Mouse (Mus musculus): ENCODE data around the gene Cmss1. TPM values are rescaled to one million over a fixed set of nuclear protein-coding genes. Genes with fewer than 3 reads are reported as not detected.

Cmss1 gene
- polyA plus RNA-seq, 1 experiment from 2014 or later, result 40.5 TPM

GRCm38 (mm10) chr16:57554886-57555400 lies 51.7 kb downstream of the Cmss1 start:
- no peak overlapping the region for H3K9ac ChIP-seq
- no peak for ATAC-seq (ENCODE audit: low FRiP score)
- H3K27ac ChIP-seq, result no peak overlapping the region
- H3K9me3 ChIP-seq (replicated peaks), result no peaks in the 10 kb centered on the region
- no peak overlapping the region for H3K4me2 ChIP-seq (replicated peaks)
- WGBS, result 61% methylated on average over 6 of the region's 6 CpGs
- H3K27me3 ChIP-seq, result no peaks in the 10 kb centered on the region
- no peaks in the 10 kb centered on the region for H3K4me1 ChIP-seq
- no peaks in the 10 kb centered on the region for H3K36me3 ChIP-seq
- no peak overlapping the region for H3K4me3 ChIP-seq

GRCm38 (mm10) chr16:57553235-57553634 lies 53.4 kb downstream of the Cmss1 start:
- Histone ChIP-seq H3K4me2 (replicated peaks) (no peak overlapping the region), H3K4me1 (peaks cover 2% of the 10 kb centered on the region; the same call in 1 of the 2 replicates), H3K9ac (no peak overlapping the region), H3K9me3 (replicated peaks) (no peaks in the 10 kb centered on the region), H3K27me3 (no peaks in the 10 kb centered on the region), H3K36me3 (no peaks in the 10 kb centered on the region), H3K4me3 (no peak overlapping the region), H3K27ac (no peak overlapping the region)
- no peak for ATAC-seq (ENCODE audit: low FRiP score)

DNA sequence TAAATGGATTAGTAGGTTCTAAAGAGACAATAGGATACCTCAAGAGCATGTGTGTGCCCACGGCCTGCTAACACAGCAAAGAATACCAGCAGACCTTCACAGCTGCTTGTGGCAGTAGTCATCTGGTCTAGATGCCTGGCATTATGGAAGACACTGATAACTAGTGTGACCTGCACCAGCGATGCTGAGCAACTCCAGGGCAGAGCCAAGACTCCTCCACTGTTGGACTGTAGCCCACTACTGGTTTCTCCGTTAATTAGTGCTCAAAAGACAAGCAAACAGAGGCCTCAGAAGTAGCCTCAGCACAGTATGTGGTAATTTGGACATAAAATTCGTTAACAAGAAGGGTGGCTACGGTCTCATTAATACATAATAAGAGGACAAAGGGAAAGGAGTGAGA lies 54.0 kb downstream of the Cmss1 start:
- Histone ChIP-seq H3K4me3 (no peak overlapping the region), H3K27me3 (no peaks in the 10 kb centered on the region), H3K4me1 (peaks cover 2% of the 10 kb centered on the region; the same call in 1 of the 2 replicates), H3K27ac (no peak overlapping the region), H3K4me2 (replicated peaks) (no peak overlapping the region), H3K9ac (no peak overlapping the region), H3K9me3 (replicated peaks) (no peaks in the 10 kb centered on the region), H3K36me3 (no peaks in the 10 kb centered on the region)
- ATAC-seq (ENCODE audit: low FRiP score), result no peak
- WGBS, result 82% methylated on average over 5 of the region's 5 CpGs

- H3K27ac ChIP-seq, result no peak overlapping the region
- 78% methylated on average over 2 of the region's 2 CpGs for WGBS
- ATAC-seq (ENCODE audit: low FRiP score), result no peak
- H3K9me3 ChIP-seq (replicated peaks), result no peaks in the 10 kb centered on the region
- no peaks in the 10 kb centered on the region for H3K27me3 ChIP-seq
- H3K4me2 ChIP-seq (replicated peaks), result no peak overlapping the region
- peaks cover 2% of the 10 kb centered on the region; the same call in 1 of the 2 replicates for H3K4me1 ChIP-seq
- no peaks in the 10 kb centered on the region for H3K36me3 ChIP-seq
- no peak overlapping the region for H3K9ac ChIP-seq
- no peak overlapping the region for H3K4me3 ChIP-seq
These were observed 55.0 kb downstream of the Cmss1 start for GRCm38 (mm10) chr16:57551617-57552016.

DNA sequence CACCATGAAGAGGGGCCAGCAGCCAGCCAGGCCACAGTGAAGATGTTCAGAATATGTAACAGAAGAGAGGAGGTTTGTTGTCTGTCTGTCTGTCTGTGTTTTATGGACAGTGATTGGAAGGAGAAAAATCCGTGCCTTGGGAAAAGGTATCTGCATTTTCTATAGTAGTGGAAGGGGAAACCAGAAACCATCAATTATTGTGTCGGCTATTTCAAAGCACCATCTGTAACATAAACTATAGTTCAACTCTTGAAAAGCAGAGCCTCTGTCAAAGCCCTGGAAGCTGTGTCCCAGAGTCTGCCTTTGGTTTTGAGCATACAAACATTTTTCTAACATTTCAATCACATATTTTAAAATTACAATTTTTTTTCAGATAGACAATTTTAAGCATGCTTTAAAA lies 55.8 kb downstream of the Cmss1 start:
- H3K9ac ChIP-seq, result no peak overlapping the region
- no peaks in the 10 kb centered on the region for H3K9me3 ChIP-seq (replicated peaks)
- no peaks in the 10 kb centered on the region for H3K27me3 ChIP-seq
- H3K4me3 ChIP-seq, result no peak overlapping the region
- no peak for ATAC-seq (ENCODE audit: low FRiP score)
- no peaks in the 10 kb centered on the region for H3K36me3 ChIP-seq
- H3K27ac ChIP-seq, result no peak overlapping the region
- H3K4me1 ChIP-seq, result peaks cover 2% of the 10 kb centered on the region; the same call in 1 of the 2 replicates
- WGBS, result 22% methylated on average over 2 of the region's 2 CpGs
- 0 out of 2 replicates have a peak overlapping the region, but pooled peaks have one; percentile 8 for H3K4me2 ChIP-seq (replicated peaks)

- WGBS, result 61% methylated on average over 3 of the region's 3 CpGs
These were observed 56.6 kb downstream of the Cmss1 start for GRCm38 (mm10) chr16:57550088-57550487.

GRCm38 (mm10) chr16:57549061-57550037 lies 57.3 kb downstream of the Cmss1 start:
- Histone ChIP-seq H3K9ac (peak overlapping the region; percentile 68), H3K36me3 (no peaks in the 10 kb centered on the region), H3K4me2 (replicated peaks) (peak overlapping the region; percentile 87), H3K27me3 (no peaks in the 10 kb centered on the region), H3K4me1 (peaks cover 2% of the 10 kb centered on the region; the same call in 1 of the 2 replicates), H3K27ac (no peak overlapping the region), H3K4me3 (peak overlapping the region; percentile 68), H3K9me3 (replicated peaks) (no peaks in the 10 kb centered on the region)
- ATAC-seq (ENCODE audit: low FRiP score), result peak; percentile 99
- WGBS, result 2% methylated on average over 64 of the region's 64 CpGs

More at GRCm38 (mm10) chr16:57550088-57550487, 56.6 kb downstream of the Cmss1 start:
- H3K27ac ChIP-seq, result no peak overlapping the region
- no peak for ATAC-seq (ENCODE audit: low FRiP score)
- no peak overlapping the region for H3K4me3 ChIP-seq
- no peaks in the 10 kb centered on the region for H3K27me3 ChIP-seq
- H3K9me3 ChIP-seq (replicated peaks), result no peaks in the 10 kb centered on the region
- H3K4me2 ChIP-seq (replicated peaks), result peak overlapping the region; percentile 87; the same call in 1 of the 2 replicates
- H3K36me3 ChIP-seq, result no peaks in the 10 kb centered on the region
- H3K4me1 ChIP-seq, result peaks cover 2% of the 10 kb centered on the region; the same call in 1 of the 2 replicates
- no peak overlapping the region for H3K9ac ChIP-seq

DNA sequence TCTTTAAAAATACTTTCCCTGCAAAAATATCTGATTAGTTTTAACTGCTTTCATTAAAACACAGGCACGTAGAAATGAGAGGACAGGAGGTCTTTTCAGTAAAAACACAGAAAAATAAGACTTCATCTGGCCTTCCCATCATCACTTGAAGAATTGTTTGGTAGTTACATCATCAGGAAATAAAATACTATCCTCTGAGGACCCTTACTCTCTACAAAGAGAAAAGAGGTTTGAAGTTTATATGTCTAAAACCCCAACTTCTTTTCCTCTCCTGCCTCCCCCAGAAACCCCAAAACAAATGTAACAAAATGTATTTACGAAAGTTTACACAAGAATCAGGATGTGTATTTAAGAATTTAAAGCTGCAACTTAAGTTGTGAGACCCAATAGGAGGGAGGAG lies 58.1 kb downstream of the Cmss1 start:
- H3K4me2 ChIP-seq (replicated peaks), result peak overlapping the region; percentile 87
- peaks cover 2% of the 10 kb centered on the region; the same call in 1 of the 2 replicates for H3K4me1 ChIP-seq
- H3K27me3 ChIP-seq, result no peaks in the 10 kb centered on the region
- no peak overlapping the region for H3K27ac ChIP-seq
- no peaks in the 10 kb centered on the region for H3K9me3 ChIP-seq (replicated peaks)
- 0 out of 2 replicates have a peak, but pooled peaks have one; percentile 4 for ATAC-seq (ENCODE audit: low FRiP score)
- no peaks in the 10 kb centered on the region for H3K36me3 ChIP-seq
- H3K4me3 ChIP-seq, result peak overlapping the region; percentile 68
- peak overlapping the region; percentile 68 for H3K9ac ChIP-seq
- 61% methylated on average over 2 of the region's 2 CpGs for WGBS

DNA sequence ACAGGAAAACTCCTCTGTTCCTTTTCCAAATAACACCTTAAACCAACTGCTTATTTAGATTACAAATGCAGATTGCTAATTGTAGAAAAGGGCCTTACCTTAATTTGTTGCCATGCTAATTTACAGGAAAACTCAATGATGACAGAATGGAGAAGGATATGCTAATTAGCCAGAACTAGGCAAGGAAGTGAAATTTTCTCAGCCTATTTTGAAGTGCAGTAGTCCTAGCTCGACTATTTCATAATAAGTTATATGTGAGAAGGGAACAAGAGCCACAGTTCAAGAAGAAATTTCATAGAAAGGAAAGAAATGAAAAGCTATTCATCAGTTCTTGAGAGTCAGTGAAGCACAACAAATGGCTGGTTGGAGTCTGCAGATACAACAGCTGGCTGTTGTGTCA lies 60.3 kb downstream of the Cmss1 start:
- Histone ChIP-seq H3K9me3 (replicated peaks) (no peaks in the 10 kb centered on the region), H3K4me1 (peaks cover 2% of the 10 kb centered on the region; the same call in 1 of the 2 replicates), H3K36me3 (no peaks in the 10 kb centered on the region), H3K9ac (no peak overlapping the region), H3K27ac (no peak overlapping the region), H3K27me3 (no peaks in the 10 kb centered on the region), H3K4me3 (no peak overlapping the region), H3K4me2 (replicated peaks) (no peak overlapping the region)
- WGBS, result 68% methylated on average over 1 of the region's 1 CpGs
- ATAC-seq (ENCODE audit: low FRiP score), result no peak

- no peak for ATAC-seq (ENCODE audit: low FRiP score)
- Histone ChIP-seq H3K27me3 (no peaks in the 10 kb centered on the region), H3K9me3 (replicated peaks) (no peaks in the 10 kb centered on the region), H3K36me3 (no peaks in the 10 kb centered on the region), H3K9ac (no peak overlapping the region), H3K4me3 (no peak overlapping the region), H3K27ac (no peak overlapping the region), H3K4me2 (replicated peaks) (no peak overlapping the region), H3K4me1 (peaks cover 2% of the 10 kb centered on the region; the same call in 1 of the 2 replicates)
- WGBS, result 88% methylated on average over 8 of the region's 8 CpGs
These were observed 62.2 kb downstream of the Cmss1 start for GRCm38 (mm10) chr16:57544441-57544840.

DNA sequence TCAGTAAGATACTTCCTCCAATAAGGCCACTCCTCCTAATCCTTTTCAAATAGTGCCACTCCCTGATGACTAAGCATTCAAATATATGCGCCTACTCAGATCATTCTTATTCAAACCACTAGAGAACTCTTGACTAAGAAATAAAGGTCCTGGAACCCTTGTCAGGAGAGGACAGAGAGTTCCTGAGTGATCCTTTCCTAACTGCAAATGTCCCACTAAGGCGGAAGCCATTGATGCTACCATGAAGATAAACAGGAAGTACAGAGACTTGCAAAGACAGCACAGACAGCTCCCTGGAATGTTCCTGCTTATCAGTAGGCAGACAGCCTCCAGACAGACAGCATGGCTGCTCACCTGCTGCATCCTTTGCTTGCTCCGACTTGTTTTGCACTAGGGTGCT lies 63.4 kb downstream of the Cmss1 start:
- no peaks in the 10 kb centered on the region for H3K36me3 ChIP-seq
- H3K27ac ChIP-seq, result no peak overlapping the region
- no peak overlapping the region for H3K9ac ChIP-seq
- WGBS, result 96% methylated on average over 3 of the region's 3 CpGs
- no peak for ATAC-seq (ENCODE audit: low FRiP score)
- no peak overlapping the region for H3K4me2 ChIP-seq (replicated peaks)
- no peaks in the 10 kb centered on the region for H3K9me3 ChIP-seq (replicated peaks)
- no peak overlapping the region for H3K4me3 ChIP-seq
- H3K4me1 ChIP-seq, result no peaks in the 10 kb centered on the region
- no peaks in the 10 kb centered on the region for H3K27me3 ChIP-seq

DNA sequence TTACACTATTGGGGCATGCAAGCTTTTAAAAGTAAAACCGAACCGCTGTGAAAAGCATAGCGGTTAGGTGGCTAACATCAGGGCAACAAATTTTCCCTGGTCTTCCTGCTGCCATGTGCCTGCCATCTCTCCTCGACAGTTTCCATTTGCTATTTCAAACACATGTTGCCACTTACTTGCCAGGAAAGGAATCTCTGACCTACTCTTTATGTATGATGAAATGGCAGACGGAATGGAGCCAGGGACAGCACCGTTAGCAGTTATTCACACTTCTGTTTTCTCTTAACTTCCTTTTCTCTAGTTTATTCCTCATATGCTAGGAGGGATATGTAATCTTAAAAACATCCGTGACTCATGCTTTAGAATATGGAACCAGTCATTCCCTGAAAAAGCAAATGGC lies 70.2 kb downstream of the Cmss1 start:
- no peak for ATAC-seq (ENCODE audit: low FRiP score)
- no peak overlapping the region for H3K9ac ChIP-seq
- no peaks in the 10 kb centered on the region for H3K27me3 ChIP-seq
- no peaks in the 10 kb centered on the region for H3K4me1 ChIP-seq
- no peaks in the 10 kb centered on the region for H3K36me3 ChIP-seq
- H3K4me3 ChIP-seq, result no peak overlapping the region
- H3K4me2 ChIP-seq (replicated peaks), result no peak overlapping the region
- H3K27ac ChIP-seq, result no peak overlapping the region
- no peaks in the 10 kb centered on the region for H3K9me3 ChIP-seq (replicated peaks)
- 89% methylated on average over 7 of the region's 7 CpGs for WGBS

All from hindbrain, embryonic 12.5 days (tissue).